Mouse (Mus musculus) T-cell, adult 2 months (primary cell): ENCODE results near the gene Slc6a20b.

ENCODE experiments used
- DNase-seq: peaks from one replicate; pipeline ENCODE4 v3.0.0; 2022; ENCODE audit warnings: low spot score

The Slc6a20b gene

DNA sequence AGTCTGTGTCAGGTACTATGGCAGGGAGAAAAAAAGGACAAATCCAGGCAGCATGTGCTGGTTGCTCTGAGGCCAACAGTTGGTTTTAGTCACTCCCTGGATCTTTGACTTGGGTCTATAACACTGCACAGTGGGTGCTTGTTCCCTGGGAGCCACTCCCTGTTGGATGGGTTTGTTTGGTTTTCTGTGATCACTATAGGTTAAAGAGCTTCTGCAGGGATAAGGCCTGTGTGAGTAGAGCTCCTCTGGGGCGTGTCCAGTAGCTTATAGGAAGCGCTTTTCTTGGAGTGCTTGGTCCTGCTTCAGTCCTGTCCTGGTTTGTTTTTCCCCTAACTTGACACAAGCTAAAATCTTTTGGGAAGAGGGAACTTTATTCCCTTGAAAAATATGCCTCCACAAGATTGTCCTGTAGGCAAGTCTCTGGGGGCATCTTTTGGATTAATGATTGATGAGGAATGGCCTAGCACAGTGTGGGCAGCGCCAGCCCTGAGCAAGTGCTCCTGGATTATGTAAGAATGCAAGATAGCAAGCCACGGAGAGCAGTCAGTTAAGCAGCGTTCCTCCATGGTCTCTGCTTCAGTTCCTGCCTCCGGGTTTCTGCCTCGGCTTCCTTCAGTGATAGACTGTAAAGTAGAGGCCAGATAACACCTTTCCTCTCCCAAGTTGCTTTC lies 43.0 kb downstream of the Slc6a20b start:
- DNase-seq, result no peak

DNA sequence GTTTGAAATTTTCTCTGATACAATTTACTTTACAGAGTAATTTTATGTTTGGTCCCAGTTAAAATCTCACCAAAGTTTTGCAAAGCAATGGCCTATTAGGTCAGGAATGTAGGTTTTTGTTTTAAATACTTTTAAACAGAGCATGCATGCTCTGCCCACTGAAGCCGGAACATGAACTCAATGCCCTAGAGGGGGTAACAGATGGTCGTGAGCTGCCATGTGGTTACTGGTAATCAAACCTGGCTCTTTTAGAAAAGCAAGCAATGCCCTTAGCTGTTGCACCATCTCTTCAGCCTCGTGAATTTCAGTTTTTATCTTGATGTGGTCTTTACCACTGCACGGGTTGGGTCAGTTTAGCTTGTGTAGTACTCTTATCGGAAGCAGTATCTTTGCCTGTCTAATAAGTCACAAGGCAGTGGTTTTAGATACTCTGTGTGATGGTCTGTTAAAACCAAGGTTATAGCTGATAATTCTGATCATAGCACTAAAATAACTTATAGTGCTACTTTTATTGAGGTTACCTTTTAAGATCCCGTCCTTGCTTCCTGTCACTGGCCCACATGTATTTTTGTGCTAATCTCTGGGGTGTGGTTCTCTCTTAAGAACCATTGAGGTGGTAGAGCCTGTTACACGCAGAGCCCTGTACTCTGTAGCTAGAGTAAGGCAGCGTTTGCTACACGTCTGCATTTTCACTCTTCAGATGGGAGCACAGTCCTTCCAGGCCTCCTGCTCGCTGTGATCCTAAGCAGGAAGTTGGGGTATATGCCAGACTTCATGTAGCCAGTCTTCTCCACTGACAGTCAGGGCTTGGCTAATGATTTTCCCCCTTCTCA lies 54.8 kb downstream of the Slc6a20b start:
- no peak for DNase-seq

GRCm38 (mm10) chr9:123554599-123554998 lies 77.8 kb downstream of the Slc6a20b start:
- no peak for DNase-seq
